Mouse (Mus musculus): ENCODE measurements around the gene Rufy3. TPM values are rescaled to one million over a fixed set of nuclear protein-coding genes. Genes with fewer than 3 reads are reported as not detected.

The Rufy3 gene
- polyA plus RNA-seq, 1 experiment from 2014 or later, result 9.9 TPM

- H3K4me3 ChIP-seq (ENCODE audit: low read depth, low read length), result peak overlapping the region; percentile 87
- 0 out of 2 replicates have a peak, but pooled peaks cover 3% of the 10 kb centered on the region for H3K36me3 ChIP-seq (ENCODE audit: control insufficient read depth, insufficient read depth, low read length)
- ATAC-seq (ENCODE audit: insufficient number of reproducible peaks, low FRiP score, low TSS enrichment, low read depth) (peak; percentile 31; the same call in 1 of the 2 replicates), DNase-seq (ENCODE audit: low spot score) (no peak)
- WGBS, result 10% methylated on average over 14 of the region's 14 CpGs
- no peaks in the 10 kb centered on the region for H3K4me1 ChIP-seq (ENCODE audit: control insufficient read depth, insufficient read depth, low read length)
- H3K27me3 ChIP-seq (ENCODE audit: control insufficient read depth, insufficient read depth, low read length), result no peaks in the 10 kb centered on the region
- H3K4me2 ChIP-seq (ENCODE audit: low read depth, severe bottlenecking), result peak overlapping the region; percentile 72
- H3K27ac ChIP-seq (replicated peaks; ENCODE audit: low read depth, low read length), result no peak overlapping the region
- peak overlapping the region; percentile 82 for H3K9ac ChIP-seq (ENCODE audit: low read length)
- H3K9me3 ChIP-seq (ENCODE audit: control insufficient read depth, low read length), result no peaks in the 10 kb centered on the region
These were observed 1.4 kb downstream of the Rufy3 start for GRCm38 (mm10) chr5:88566034-88566841.

GRCm38 (mm10) chr5:88569541-88569940 lies 4.7 kb downstream of the Rufy3 start:
- no peak for DNase-seq (ENCODE audit: low spot score)
- ATAC-seq (ENCODE audit: insufficient number of reproducible peaks, low FRiP score, low TSS enrichment, low read depth), result no peak
- 0 out of 2 replicates have a peak, but pooled peaks cover 3% of the 10 kb centered on the region for H3K36me3 ChIP-seq (ENCODE audit: control insufficient read depth, insufficient read depth, low read length)
- no peak overlapping the region for H3K4me2 ChIP-seq (ENCODE audit: low read depth, severe bottlenecking)
- no peaks in the 10 kb centered on the region for H3K4me1 ChIP-seq (ENCODE audit: control insufficient read depth, insufficient read depth, low read length)
- 80% methylated on average over 3 of the region's 3 CpGs for WGBS
- no peaks in the 10 kb centered on the region for H3K27me3 ChIP-seq (ENCODE audit: control insufficient read depth, insufficient read depth, low read length)
- H3K4me3 ChIP-seq (ENCODE audit: low read depth, low read length), result no peak overlapping the region
- no peaks in the 10 kb centered on the region for H3K9me3 ChIP-seq (ENCODE audit: control insufficient read depth, low read length)
- H3K9ac ChIP-seq (ENCODE audit: low read length), result no peak overlapping the region
- no peak overlapping the region for H3K27ac ChIP-seq (replicated peaks; ENCODE audit: low read depth, low read length)

GRCm38 (mm10) chr5:88574829-88575228 lies 10.0 kb downstream of the Rufy3 start:
- 0 out of 2 replicates have a peak, but pooled peaks cover 3% of the 10 kb centered on the region for H3K4me1 ChIP-seq (ENCODE audit: control insufficient read depth, insufficient read depth, low read length)
- no peaks in the 10 kb centered on the region for H3K9me3 ChIP-seq (ENCODE audit: control insufficient read depth, low read length)
- ATAC-seq (ENCODE audit: insufficient number of reproducible peaks, low FRiP score, low TSS enrichment, low read depth), result no peak
- no peak for DNase-seq (ENCODE audit: low spot score)
- H3K4me3 ChIP-seq (ENCODE audit: low read depth, low read length), result no peak overlapping the region
- H3K27me3 ChIP-seq (ENCODE audit: control insufficient read depth, insufficient read depth, low read length), result no peaks in the 10 kb centered on the region
- H3K9ac ChIP-seq (ENCODE audit: low read length), result no peak overlapping the region
- no peak overlapping the region for H3K27ac ChIP-seq (replicated peaks; ENCODE audit: low read depth, low read length)
- WGBS, result 90% methylated on average over 3 of the region's 3 CpGs
- H3K36me3 ChIP-seq (ENCODE audit: control insufficient read depth, insufficient read depth, low read length), result 0 out of 2 replicates have a peak, but pooled peaks cover 3% of the 10 kb centered on the region
- no peak overlapping the region for H3K4me2 ChIP-seq (ENCODE audit: low read depth, severe bottlenecking)

- Histone ChIP-seq H3K4me3 (ENCODE audit: low read depth, low read length) (no peak overlapping the region), H3K4me1 (ENCODE audit: control insufficient read depth, insufficient read depth, low read length) (0 out of 2 replicates have a peak, but pooled peaks cover 3% of the 10 kb centered on the region), H3K9ac (ENCODE audit: low read length) (no peak overlapping the region), H3K4me2 (ENCODE audit: low read depth, severe bottlenecking) (no peak overlapping the region), H3K36me3 (ENCODE audit: control insufficient read depth, insufficient read depth, low read length) (0 out of 2 replicates have a peak, but pooled peaks cover under 1% of the 10 kb centered on the region), H3K27me3 (ENCODE audit: control insufficient read depth, insufficient read depth, low read length) (no peaks in the 10 kb centered on the region), H3K9me3 (ENCODE audit: control insufficient read depth, low read length) (no peaks in the 10 kb centered on the region), H3K27ac (replicated peaks; ENCODE audit: low read depth, low read length) (peak overlapping the region; percentile 50; the same call in 1 of the 2 replicates)
- DNase-seq (ENCODE audit: low spot score) (peak; percentile 55), ATAC-seq (ENCODE audit: insufficient number of reproducible peaks, low FRiP score, low TSS enrichment, low read depth) (peak; percentile 80)
- WGBS, result 64% methylated on average over 3 of the region's 3 CpGs
These were observed 10.9 kb downstream of the Rufy3 start for GRCm38 (mm10) chr5:88575506-88576338.

- DNase-seq (ENCODE audit: low spot score), result no peak
- 86% methylated on average over 10 of the region's 10 CpGs for WGBS
- H3K27ac ChIP-seq (replicated peaks; ENCODE audit: low read depth, low read length), result no peak overlapping the region
- H3K4me1 ChIP-seq (ENCODE audit: control insufficient read depth, insufficient read depth, low read length), result 0 out of 2 replicates have a peak, but pooled peaks cover 2% of the 10 kb centered on the region
- H3K36me3 ChIP-seq (ENCODE audit: control insufficient read depth, insufficient read depth, low read length), result no peaks in the 10 kb centered on the region
- no peak overlapping the region for H3K9ac ChIP-seq (ENCODE audit: low read length)
- H3K9me3 ChIP-seq (ENCODE audit: control insufficient read depth, low read length), result no peaks in the 10 kb centered on the region
- no peak overlapping the region for H3K4me2 ChIP-seq (ENCODE audit: low read depth, severe bottlenecking)
- H3K4me3 ChIP-seq (ENCODE audit: low read depth, low read length), result no peak overlapping the region
- H3K27me3 ChIP-seq (ENCODE audit: control insufficient read depth, insufficient read depth, low read length), result no peaks in the 10 kb centered on the region
- no peak for ATAC-seq (ENCODE audit: insufficient number of reproducible peaks, low FRiP score, low TSS enrichment, low read depth)
These were observed 15.8 kb downstream of the Rufy3 start for GRCm38 (mm10) chr5:88580681-88581080.

- no peaks in the 10 kb centered on the region for H3K36me3 ChIP-seq (ENCODE audit: control insufficient read depth, insufficient read depth, low read length)
- H3K9ac ChIP-seq (ENCODE audit: low read length), result no peak overlapping the region
- 93% methylated on average over 6 of the region's 6 CpGs for WGBS
- ATAC-seq (ENCODE audit: insufficient number of reproducible peaks, low FRiP score, low TSS enrichment, low read depth), result no peak
- no peak overlapping the region for H3K27ac ChIP-seq (replicated peaks; ENCODE audit: low read depth, low read length)
- peaks cover 3% of the 10 kb centered on the region; the same call in 1 of the 2 replicates for H3K4me1 ChIP-seq (ENCODE audit: control insufficient read depth, insufficient read depth, low read length)
- no peak for DNase-seq (ENCODE audit: low spot score)
- no peak overlapping the region for H3K4me3 ChIP-seq (ENCODE audit: low read depth, low read length)
- no peak overlapping the region for H3K4me2 ChIP-seq (ENCODE audit: low read depth, severe bottlenecking)
- no peaks in the 10 kb centered on the region for H3K27me3 ChIP-seq (ENCODE audit: control insufficient read depth, insufficient read depth, low read length)
- no peaks in the 10 kb centered on the region for H3K9me3 ChIP-seq (ENCODE audit: control insufficient read depth, low read length)
These were observed 16.5 kb downstream of the Rufy3 start for GRCm38 (mm10) chr5:88581343-88581742.

- no peaks in the 10 kb centered on the region for H3K9me3 ChIP-seq (ENCODE audit: control insufficient read depth, low read length)
- H3K4me2 ChIP-seq (ENCODE audit: low read depth, severe bottlenecking), result no peak overlapping the region
- H3K27ac ChIP-seq (replicated peaks; ENCODE audit: low read depth, low read length), result no peak overlapping the region
- WGBS, result 75% methylated on average over 9 of the region's 9 CpGs
- ATAC-seq (ENCODE audit: insufficient number of reproducible peaks, low FRiP score, low TSS enrichment, low read depth), result 0 out of 2 replicates have a peak, but pooled peaks have one; percentile 46
- DNase-seq (ENCODE audit: low spot score), result peak; percentile 35
- no peak overlapping the region for H3K4me3 ChIP-seq (ENCODE audit: low read depth, low read length)
- peaks cover 10% of the 10 kb centered on the region for H3K4me1 ChIP-seq (ENCODE audit: control insufficient read depth, insufficient read depth, low read length)
- no peaks in the 10 kb centered on the region for H3K36me3 ChIP-seq (ENCODE audit: control insufficient read depth, insufficient read depth, low read length)
- no peaks in the 10 kb centered on the region for H3K27me3 ChIP-seq (ENCODE audit: control insufficient read depth, insufficient read depth, low read length)
- H3K9ac ChIP-seq (ENCODE audit: low read length), result no peak overlapping the region
These were observed 18.6 kb downstream of the Rufy3 start for GRCm38 (mm10) chr5:88583271-88584031.

GRCm38 (mm10) chr5:88584061-88584460 lies 19.2 kb downstream of the Rufy3 start:
- WGBS, result 83% methylated on average over 9 of the region's 9 CpGs
- Histone ChIP-seq H3K36me3 (ENCODE audit: control insufficient read depth, insufficient read depth, low read length) (no peaks in the 10 kb centered on the region), H3K27me3 (ENCODE audit: control insufficient read depth, insufficient read depth, low read length) (no peaks in the 10 kb centered on the region), H3K27ac (replicated peaks; ENCODE audit: low read depth, low read length) (no peak overlapping the region), H3K9me3 (ENCODE audit: control insufficient read depth, low read length) (no peaks in the 10 kb centered on the region), H3K4me2 (ENCODE audit: low read depth, severe bottlenecking) (no peak overlapping the region), H3K9ac (ENCODE audit: low read length) (no peak overlapping the region), H3K4me3 (ENCODE audit: low read depth, low read length) (no peak overlapping the region), H3K4me1 (ENCODE audit: control insufficient read depth, insufficient read depth, low read length) (peaks cover 10% of the 10 kb centered on the region)
- ATAC-seq (ENCODE audit: insufficient number of reproducible peaks, low FRiP score, low TSS enrichment, low read depth) (no peak), DNase-seq (ENCODE audit: low spot score) (no peak)

Measured in limb, embryonic 11.5 days (tissue).